9 mouse cellular contexts compared by ENCODE assay signal in genomic region chr4:63622378-63622835, GRCm38 (mm10). TPM values are rescaled to one million over a fixed set of nuclear protein-coding genes. Genes with fewer than 3 reads are reported as not detected.
DNase-seq lines count a peak whose midpoint lies in the region; ATAC-seq lines count a peak whose summit lies in the region.
"Had no signal": no experiment of that assay in that cellular context is flagged by ENCODE, and none has a peak within 500 bp of the region (broad histone marks: within the 10 kb centered on the region; RNA-seq: fewer than 3 reads in every experiment).

Tex48 (minus strand) TSS chr4:63622428.

- no peak within 1 kb of the TSS for H3K4me3 ChIP-seq in midbrain, embryonic 15.5 days
- H3K4me3 ChIP-seq: neural tube, embryonic 13.5 days had no signal

- H3K4me1 ChIP-seq in midbrain, embryonic 15.5 days = no peaks in the 10 kb centered on the region
- H3K4me1 ChIP-seq: neural tube, embryonic 13.5 days had no signal

- no peaks in the 10 kb centered on the region for H3K36me3 ChIP-seq in midbrain, embryonic 15.5 days (replicated peaks)
- H3K36me3 ChIP-seq: neural tube, embryonic 13.5 days had no signal

- ATAC-seq in midbrain, embryonic 15.5 days (replicated peaks) = no peak

- H3K9ac ChIP-seq in midbrain, embryonic 15.5 days = no peak within 1 kb of the TSS
- H3K9ac ChIP-seq: neural tube, embryonic 13.5 days had no signal

- peak; percentile 12 for DNase-seq in gastrocnemius, postnatal 10 days
- no peak for DNase-seq in gastrocnemius, adult 18-20 months (ENCODE audit: low spot score)
- peak; percentile 10 for DNase-seq in ovary, postnatal 14 days (ENCODE audit: low spot score)
- no peak for DNase-seq in ovary, adult 18-20 months (ENCODE audit: low spot score)
- peak; percentile 70 for DNase-seq in embryo, embryonic 10.5 days (ENCODE audit: low spot score)
- DNase-seq in retina, embryonic 14.5 days (ENCODE audit: low spot score) = peak; percentile 64
- no peak for DNase-seq in cerebellum, adult 11-12 months

- no peak within 1 kb of the TSS for H3K27ac ChIP-seq in midbrain, embryonic 15.5 days
- H3K27ac ChIP-seq: neural tube, embryonic 13.5 days had no signal

- WGBS in midbrain, embryonic 15.5 days = 60% methylated on average over 5 of the region's 5 CpGs

- H3K9me3 ChIP-seq in midbrain, embryonic 15.5 days = no peaks in the 10 kb centered on the region
- H3K9me3 ChIP-seq: neural tube, embryonic 13.5 days had no signal

- H3K4me2 ChIP-seq in midbrain, embryonic 15.5 days = no peak within 1 kb of the TSS
- H3K4me2 ChIP-seq: neural tube, embryonic 13.5 days had no signal

- H3K27me3 ChIP-seq in midbrain, embryonic 15.5 days (replicated peaks) = no peaks in the 10 kb centered on the region
- H3K27me3 ChIP-seq: neural tube, embryonic 13.5 days had no signal

RNA-seq across cellular contexts. Expression of gene Tex48, which starts in this region (rescaled TPM):
- not detected for total RNA-seq in gastrocnemius, postnatal 10 days (2021)
- total RNA-seq in gastrocnemius, adult 18-20 months (2021) = not detected
- polyA plus RNA-seq in midbrain, embryonic 15.5 days (2015; fragmentation: Nextera tagmentation; extraction: Ambion mirVana) = not detected in 2 replicates
- polyA plus RNA-seq: neural tube, embryonic 13.5 days had no signal

Comparison
In these comparisons a context has a peak if more than half of its experiments do, and no peak if none do; other contexts are left out.
1. DNase-seq: peak in ovary, postnatal 14 days (single experiment), embryo, embryonic 10.5 days (single experiment) and retina, embryonic 14.5 days (single experiment); none in gastrocnemius, adult 18-20 months (single experiment), ovary, adult 18-20 months (single experiment) and cerebellum, adult 11-12 months (single experiment).
2. Peak in DNase-seq in gastrocnemius, postnatal 10 days; RNA of the gene not detected or under 1 TPM.